Mouse (Mus musculus): ENCODE measurements around the gene Hba-a1. TPM values are rescaled to one million over a fixed set of nuclear protein-coding genes. Genes with fewer than 3 reads are reported as not detected.
"Not testable (repeated sequence)": the region's sequence is repeated elsewhere in the genome, so short reads cannot be mapped to it uniquely, and the experiment has no call there.

Gene Hba-a1
- polyA plus RNA-seq, 1 experiment, result 41.7 TPM

DNA sequence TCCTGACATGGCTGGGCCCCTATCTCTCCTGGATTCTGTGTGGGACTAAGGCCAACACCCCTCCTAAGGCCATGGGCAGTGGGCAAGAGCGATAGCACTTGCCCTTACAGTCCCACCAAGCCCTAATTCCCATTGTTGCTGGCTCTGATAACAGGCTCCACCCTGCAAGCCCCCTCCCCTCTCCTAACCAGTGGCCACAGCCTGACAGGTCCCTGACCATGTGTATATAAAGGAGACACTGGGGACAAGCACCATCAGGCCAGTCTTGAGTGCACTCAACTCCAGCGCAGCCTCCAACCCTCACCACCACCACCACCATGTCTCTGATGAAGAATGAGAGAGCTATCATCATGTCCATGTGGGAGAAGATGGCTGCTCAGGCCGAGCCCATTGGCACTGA lies 7.0 kb upstream of the Hba-a1 start, which contains the start of gene Hba-x:
Hba-x (plus strand) TSS at position 54 of the 400 bp plus-strand sequence.
- Histone ChIP-seq H3K4me1 (ENCODE audit: control insufficient read depth, insufficient read depth, low read length) (no peaks in the 10 kb centered on the region), H3K27me3 (ENCODE audit: control insufficient read depth, insufficient read depth, low read length) (no peaks in the 10 kb centered on the region), H3K36me3 (ENCODE audit: control insufficient read depth, insufficient read depth, low read length) (no peaks in the 10 kb centered on the region), H3K4me3 (ENCODE audit: control insufficient read depth, low read depth, low read length) (no peak within 1 kb of the TSS), H3K27ac (ENCODE audit: control insufficient read depth, insufficient read depth, low read depth, low read length) (no peak within 1 kb of the TSS)
- TF ChIP-seq CTCF (IDR thresholded peaks at IDR 0.05; ENCODE audit: control insufficient read depth, insufficient read depth, insufficient replicate concordance, low read depth, low read length) (no peak), POLR2A (IDR thresholded peaks at IDR 0.05; ENCODE audit: control insufficient read depth, low read depth, low read length) (no peak)

GRCm38 (mm10) chr11:32277736-32278457 lies 5.4 kb upstream of the Hba-a1 start:
- TF ChIP-seq POLR2A (IDR thresholded peaks at IDR 0.05; ENCODE audit: control insufficient read depth, low read depth, low read length) (no peak), CTCF (IDR thresholded peaks at IDR 0.05; ENCODE audit: control insufficient read depth, insufficient read depth, insufficient replicate concordance, low read depth, low read length) (no peak)
- H3K4me1 ChIP-seq (ENCODE audit: control insufficient read depth, insufficient read depth, low read length), result no peaks in the 10 kb centered on the region
- H3K27me3 ChIP-seq (ENCODE audit: control insufficient read depth, insufficient read depth, low read length), result no peaks in the 10 kb centered on the region
- H3K36me3 ChIP-seq (ENCODE audit: control insufficient read depth, insufficient read depth, low read length), result no peaks in the 10 kb centered on the region
- H3K27ac ChIP-seq (ENCODE audit: control insufficient read depth, insufficient read depth, low read depth, low read length), result no peak overlapping the region
- H3K4me3 ChIP-seq (ENCODE audit: control insufficient read depth, low read depth, low read length), result no peak overlapping the region

- TF ChIP-seq CTCF (IDR thresholded peaks at IDR 0.05; ENCODE audit: control insufficient read depth, insufficient read depth, insufficient replicate concordance, low read depth, low read length) (no peak), POLR2A (IDR thresholded peaks at IDR 0.05; ENCODE audit: control insufficient read depth, low read depth, low read length) (no peak)
- Histone ChIP-seq H3K4me1 (ENCODE audit: control insufficient read depth, insufficient read depth, low read length) (no peaks in the 10 kb centered on the region), H3K27me3 (ENCODE audit: control insufficient read depth, insufficient read depth, low read length) (no peaks in the 10 kb centered on the region), H3K4me3 (ENCODE audit: control insufficient read depth, low read depth, low read length) (no peak overlapping the region), H3K36me3 (ENCODE audit: control insufficient read depth, insufficient read depth, low read length) (no peaks in the 10 kb centered on the region), H3K27ac (ENCODE audit: control insufficient read depth, insufficient read depth, low read depth, low read length) (no peak overlapping the region)
Measured at GRCm38 (mm10) chr11:32278458-32278957, 4.8 kb upstream of the Hba-a1 start.

DNA sequence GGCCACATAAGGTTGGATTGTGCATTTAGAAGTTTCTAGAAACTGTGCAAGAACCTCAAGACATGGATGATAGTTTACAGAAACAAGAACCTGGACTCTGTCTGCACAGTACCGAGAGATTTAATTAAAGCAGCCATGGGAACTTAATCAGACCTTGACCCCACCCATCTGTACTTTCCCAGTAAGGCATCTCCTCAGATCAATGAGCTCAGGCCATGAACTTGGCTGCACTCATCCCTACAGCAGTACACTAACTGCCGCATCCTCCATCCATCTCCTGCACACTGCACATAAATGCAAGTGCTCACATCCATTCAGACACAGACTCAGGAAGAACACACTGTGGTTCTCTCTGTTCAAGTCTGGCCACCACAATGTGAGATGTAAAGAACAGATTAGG lies 2.7 kb upstream of the Hba-a1 start:
- Histone ChIP-seq H3K4me1 (ENCODE audit: control insufficient read depth, insufficient read depth, low read length) (no peaks in the 10 kb centered on the region), H3K4me3 (ENCODE audit: control insufficient read depth, low read depth, low read length) (no peak overlapping the region), H3K27ac (ENCODE audit: control insufficient read depth, insufficient read depth, low read depth, low read length) (no peak overlapping the region), H3K36me3 (ENCODE audit: control insufficient read depth, insufficient read depth, low read length) (no peaks in the 10 kb centered on the region), H3K27me3 (ENCODE audit: control insufficient read depth, insufficient read depth, low read length) (no peaks in the 10 kb centered on the region)
- TF ChIP-seq POLR2A (IDR thresholded peaks at IDR 0.05; ENCODE audit: control insufficient read depth, low read depth, low read length) (no peak), CTCF (IDR thresholded peaks at IDR 0.05; ENCODE audit: control insufficient read depth, insufficient read depth, insufficient replicate concordance, low read depth, low read length) (no peak)

DNA sequence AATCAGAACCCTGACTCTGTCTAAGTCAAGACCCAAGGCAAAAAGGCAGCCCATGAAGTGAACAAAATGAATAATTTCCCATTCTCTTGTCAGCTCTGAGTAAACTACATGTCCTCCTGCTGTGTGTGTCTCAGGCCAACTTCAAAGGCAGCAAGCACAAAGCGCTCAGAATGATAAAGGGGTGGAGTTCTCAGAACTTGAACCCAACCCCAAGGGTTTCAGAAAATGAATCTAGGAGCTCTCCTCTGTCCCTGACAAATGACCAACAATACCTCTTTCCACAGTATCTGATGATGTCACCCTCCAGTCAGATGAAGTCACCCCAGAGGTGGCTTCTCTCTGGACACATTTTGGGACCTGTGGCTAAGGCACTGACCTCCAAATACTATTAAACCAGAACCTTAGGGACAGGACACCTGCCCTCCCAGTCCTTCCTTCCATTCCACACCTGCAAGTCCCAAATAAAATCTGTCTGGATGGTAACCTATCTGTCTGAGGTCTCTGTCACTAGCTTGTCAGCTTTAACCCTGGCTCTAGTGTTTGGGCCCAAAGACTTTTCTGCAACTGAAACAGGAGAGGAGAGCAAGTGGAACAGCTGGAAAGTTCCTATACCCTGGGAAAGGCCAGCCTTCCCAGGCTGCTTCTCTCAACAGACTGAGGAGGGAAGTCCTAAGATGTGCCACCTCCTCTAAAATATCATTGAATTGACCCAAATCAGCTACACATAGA lies 1.7 kb upstream of the Hba-a1 start:
- TF ChIP-seq CTCF (IDR thresholded peaks at IDR 0.05; ENCODE audit: control insufficient read depth, insufficient read depth, insufficient replicate concordance, low read depth, low read length), result no peak
- no peak for TF ChIP-seq POLR2A (IDR thresholded peaks at IDR 0.05; ENCODE audit: control insufficient read depth, low read depth, low read length)
- Histone ChIP-seq H3K27ac (ENCODE audit: control insufficient read depth, insufficient read depth, low read depth, low read length) (no peak overlapping the region), H3K27me3 (ENCODE audit: control insufficient read depth, insufficient read depth, low read length) (no peaks in the 10 kb centered on the region), H3K36me3 (ENCODE audit: control insufficient read depth, insufficient read depth, low read length) (no peaks in the 10 kb centered on the region), H3K4me3 (ENCODE audit: control insufficient read depth, low read depth, low read length) (no peak overlapping the region), H3K4me1 (ENCODE audit: control insufficient read depth, insufficient read depth, low read length) (no peaks in the 10 kb centered on the region)

- not testable (repeated sequence) for H3K36me3 ChIP-seq (ENCODE audit: control insufficient read depth, insufficient read depth, low read length); H3K27me3 ChIP-seq (ENCODE audit: control insufficient read depth, insufficient read depth, low read length); H3K4me3 ChIP-seq (ENCODE audit: control insufficient read depth, low read depth, low read length); H3K4me1 ChIP-seq (ENCODE audit: control insufficient read depth, insufficient read depth, low read length); H3K27ac ChIP-seq (ENCODE audit: control insufficient read depth, insufficient read depth, low read depth, low read length)
Measured at GRCm38 (mm10) chr11:32284582-32284981, 1.3 kb downstream of the Hba-a1 start.

DNA sequence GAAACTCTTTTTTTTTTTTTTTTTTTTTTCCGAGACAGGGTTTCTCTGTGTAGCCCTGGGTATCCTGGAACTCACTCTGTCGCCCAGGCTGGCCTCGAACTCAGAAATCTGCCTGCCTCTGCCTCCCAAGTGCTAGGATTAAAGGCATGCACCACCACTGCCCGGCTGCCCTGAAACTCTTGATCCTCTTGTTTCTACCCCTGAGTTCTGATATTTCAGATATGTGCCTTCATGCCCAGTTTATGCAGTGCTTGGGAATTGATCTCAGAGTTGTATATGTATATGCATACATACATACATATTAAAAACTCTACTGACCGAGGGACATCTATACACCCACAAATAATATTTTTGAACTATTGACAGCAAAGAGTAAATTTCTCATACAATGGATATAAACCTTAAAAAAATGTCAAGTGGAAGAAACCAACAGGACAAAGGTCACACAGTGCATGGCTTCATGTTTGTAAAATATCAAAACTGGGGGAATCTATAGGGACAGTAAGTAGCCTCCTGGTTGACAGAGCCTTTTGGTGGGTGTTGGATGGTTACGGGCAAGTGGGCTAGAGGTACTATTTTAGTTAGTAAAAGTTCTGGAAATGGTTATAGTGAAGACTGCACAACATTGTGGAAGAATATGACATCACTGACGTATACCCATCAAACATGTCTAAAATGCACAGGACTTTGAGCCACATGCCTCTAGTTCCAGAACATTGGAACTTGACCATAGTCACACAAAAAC lies 1.9 kb downstream of the Hba-a1 start:
- TF ChIP-seq CTCF (IDR thresholded peaks at IDR 0.05; ENCODE audit: control insufficient read depth, insufficient read depth, insufficient replicate concordance, low read depth, low read length), result no peak
- TF ChIP-seq POLR2A (IDR thresholded peaks at IDR 0.05; ENCODE audit: control insufficient read depth, low read depth, low read length), result no peak
- H3K4me3 ChIP-seq (ENCODE audit: control insufficient read depth, low read depth, low read length), result no peak overlapping the region
- H3K27me3 ChIP-seq (ENCODE audit: control insufficient read depth, insufficient read depth, low read length), result no peaks in the 10 kb centered on the region
- H3K27ac ChIP-seq (ENCODE audit: control insufficient read depth, insufficient read depth, low read depth, low read length), result no peak overlapping the region
- H3K36me3 ChIP-seq (ENCODE audit: control insufficient read depth, insufficient read depth, low read length), result no peaks in the 10 kb centered on the region
- no peaks in the 10 kb centered on the region; the same call in 1 of the 2 replicates for H3K4me1 ChIP-seq (ENCODE audit: control insufficient read depth, insufficient read depth, low read length)

DNA sequence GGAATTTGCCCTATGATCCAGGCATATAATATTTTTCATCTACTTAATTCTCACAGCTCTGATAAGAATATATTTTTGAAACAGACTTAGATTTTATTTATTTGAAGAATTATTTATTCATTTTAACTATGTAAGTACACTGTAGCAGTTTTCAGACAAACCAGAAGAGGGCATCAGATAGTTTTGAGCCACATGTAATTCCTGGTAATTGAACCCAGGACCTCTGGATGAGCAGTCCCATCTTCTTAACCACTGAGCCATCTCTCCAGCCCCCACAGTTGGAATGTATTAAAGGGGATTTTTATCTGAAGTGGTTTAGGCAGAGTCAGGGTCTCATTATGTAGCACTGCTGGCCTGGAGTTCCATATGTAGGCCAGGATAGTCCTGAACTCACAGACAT lies 2.6 kb downstream of the Hba-a1 start:
- not testable (repeated sequence) for H3K27me3 ChIP-seq (ENCODE audit: control insufficient read depth, insufficient read depth, low read length); H3K4me3 ChIP-seq (ENCODE audit: control insufficient read depth, low read depth, low read length); H3K36me3 ChIP-seq (ENCODE audit: control insufficient read depth, insufficient read depth, low read length); H3K4me1 ChIP-seq (ENCODE audit: control insufficient read depth, insufficient read depth, low read length); H3K27ac ChIP-seq (ENCODE audit: control insufficient read depth, insufficient read depth, low read depth, low read length)
